Mouse (Mus musculus): Measurements from ENCODE around the gene Tenm4. TPM values are rescaled to one million over a fixed set of nuclear protein-coding genes. Genes with fewer than 3 reads are reported as not detected.

Gene Tenm4
- polyA plus RNA-seq, 1 experiment from 2014 or later = 39.7 TPM

DNA sequence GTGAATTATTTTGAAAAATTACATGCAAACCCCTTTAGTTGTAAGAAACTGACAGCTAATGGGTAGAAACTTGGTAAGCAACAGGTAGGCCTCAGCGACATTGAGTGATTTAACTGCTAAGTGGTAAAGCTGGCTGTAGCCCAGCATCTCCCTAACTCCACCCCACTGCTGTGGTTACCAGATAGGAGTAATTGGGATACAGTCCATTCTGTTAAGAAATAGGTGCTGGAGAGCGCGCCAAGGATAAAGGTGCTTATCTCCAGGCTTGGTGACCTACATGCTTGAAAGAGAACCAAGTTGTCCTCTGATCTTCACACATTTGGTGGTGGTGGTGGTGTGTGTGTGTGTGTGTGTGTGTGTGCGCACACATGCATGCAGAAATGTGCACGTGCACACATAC is 788.1 kb downstream of the Tenm4 start:
- Histone ChIP-seq H3K9me3 (ENCODE audit: low read length) (no peaks in the 10 kb centered on the region), H3K27me3 (ENCODE audit: insufficient read depth, low read length) (no peaks in the 10 kb centered on the region), H3K4me1 (ENCODE audit: insufficient read depth, low read length) (no peaks in the 10 kb centered on the region), H3K9ac (replicated peaks; ENCODE audit: low read length) (no peak overlapping the region), H3K4me3 (ENCODE audit: low read length) (no peak overlapping the region), H3K36me3 (ENCODE audit: insufficient read depth, low read length) (peaks cover 29% of the 10 kb centered on the region), H3K27ac (ENCODE audit: low read length) (no peak overlapping the region), H3K4me2 (replicated peaks; ENCODE audit: low read depth, low read length) (no peak overlapping the region)
- ATAC-seq (ENCODE audit: low FRiP score, low TSS enrichment) = no peak
- 91% methylated on average over 5 of the region's 5 CpGs for WGBS

MicroRNAs encoded within 50 kb of the gene (microRNA counts, 519-probe panel; counts per million panel counts)
- 2,773 counts per million, percentile 67 among the panel's probes with 10 or more counts for microRNA mmu-miR-708

Small RNAs within 50 kb of the gene (microRNA-seq; reads per million reads assigned to microRNA genes)
- not detected for gene Mir6394
- gene Mir708 = 2,010 reads per million, percentile 85 among the genes with 10 or more reads in this experiment

Measured in kidney, embryonic 16.5 days (tissue).